Mouse (Mus musculus) liver (tissue): Measurements from ENCODE around the gene Cpeb3.
A peak's percentile ranks its signal among the peaks of the same experiment; 100 is the strongest.
"Not testable (repeated sequence)": the region's sequence is repeated elsewhere in the genome, so short reads cannot be mapped to it uniquely, and the experiment has no call there.

Experiments
- DNase-seq: peaks from one replicate; pipeline ENCODE4 v3.0.0-alpha.2; 2020; ENCODE audit warnings: mixed read lengths

Cpeb3 gene

GRCm38 (mm10) chr19:37208176-37208755 lies at the start of gene Cpeb3:
Gene Cpeb3 (minus strand): TSS chr19:37208601.
- DNase-seq, result peak; percentile 54

GRCm38 (mm10) chr19:37255321-37255720 lies 46.9 kb upstream of the Cpeb3 start:
- no peak for DNase-seq

DNA sequence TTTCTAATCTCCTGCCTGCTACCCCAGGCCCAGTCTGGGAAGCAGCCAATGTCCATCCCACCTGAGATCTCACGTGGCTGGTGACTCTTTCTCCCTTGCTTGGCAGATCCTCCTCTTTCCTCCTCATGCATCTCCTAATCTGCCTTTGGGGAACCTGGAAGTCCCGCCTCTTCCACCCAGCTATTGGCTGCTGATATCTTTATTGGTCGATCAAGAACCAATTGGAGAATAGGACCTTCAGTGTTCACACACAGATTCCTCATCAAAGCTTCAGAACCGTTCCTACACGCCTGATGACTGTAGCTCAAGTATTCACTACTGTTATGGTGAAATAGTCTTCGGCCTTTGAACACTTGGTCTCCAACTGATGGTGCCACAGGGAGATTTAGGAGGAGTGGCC lies 43.7 kb upstream of the Cpeb3 start:
- DNase-seq, result peak; percentile 41

GRCm38 (mm10) chr19:37248199-37248598 lies 39.8 kb upstream of the Cpeb3 start:
- DNase-seq, result no peak

DNA sequence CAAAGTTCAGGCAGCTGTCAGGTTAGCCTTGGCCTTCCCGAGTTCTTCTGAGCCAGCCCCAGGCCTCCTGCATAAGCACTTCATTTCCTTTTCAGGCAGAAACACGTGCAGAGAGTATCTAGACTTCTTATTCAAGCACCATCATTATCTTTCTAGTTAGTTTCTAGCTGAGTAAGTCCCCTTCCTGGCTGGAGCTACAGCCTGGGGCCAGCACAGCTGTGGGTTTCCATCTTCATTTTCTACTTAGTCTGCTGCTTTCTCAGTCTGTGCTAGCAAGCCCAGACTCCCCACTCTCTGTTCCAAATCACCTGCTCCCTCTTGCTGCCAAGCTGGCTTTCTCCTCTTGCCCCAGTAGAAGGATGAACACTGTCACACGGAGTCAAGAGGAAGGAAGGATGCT lies 38.5 kb upstream of the Cpeb3 start:
- no peak for DNase-seq

DNA sequence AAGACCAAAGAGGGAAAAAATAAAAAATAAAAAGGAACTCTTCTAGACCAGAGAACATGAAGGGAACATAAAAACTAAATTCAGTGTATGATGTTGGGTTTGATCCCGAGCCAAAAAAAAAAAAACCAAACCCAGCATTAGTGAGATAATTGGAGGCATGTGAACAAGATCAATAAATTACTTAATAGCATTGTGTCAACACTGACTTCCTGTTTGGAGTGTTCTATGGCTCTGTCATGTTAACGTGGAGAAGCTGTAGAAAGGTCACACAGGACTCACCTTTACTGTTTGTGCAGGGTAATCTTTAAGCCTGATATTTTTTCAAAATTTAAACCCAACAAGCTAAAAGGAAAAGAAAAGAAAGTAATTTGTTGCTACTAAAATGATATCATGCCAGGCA lies 34.3 kb upstream of the Cpeb3 start:
- DNase-seq, result no peak

- DNase-seq, result peak; percentile 48
Observed at GRCm38 (mm10) chr19:37241201-37241600, 32.8 kb upstream of the Cpeb3 start.

DNA sequence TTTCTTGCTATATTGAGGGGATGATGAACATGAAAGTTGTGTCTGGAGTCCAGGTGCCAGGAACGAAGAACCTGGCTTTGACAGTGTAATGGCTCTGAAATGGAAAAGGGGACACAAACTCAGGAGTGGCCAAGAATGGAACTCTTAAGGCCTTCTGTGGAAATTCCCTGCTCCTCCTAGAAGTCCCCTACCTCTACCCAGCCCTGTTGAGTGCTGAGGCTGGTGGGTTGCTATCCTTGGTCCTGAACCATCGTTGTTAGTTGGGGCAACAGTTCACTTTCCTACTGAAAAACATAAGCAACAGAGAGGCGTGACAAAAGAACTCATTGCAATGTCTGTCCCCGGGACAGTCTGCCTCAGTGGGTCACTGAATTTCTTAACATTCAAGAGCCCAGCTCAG lies 30.7 kb upstream of the Cpeb3 start:
- DNase-seq, result peak; percentile 71

DNA sequence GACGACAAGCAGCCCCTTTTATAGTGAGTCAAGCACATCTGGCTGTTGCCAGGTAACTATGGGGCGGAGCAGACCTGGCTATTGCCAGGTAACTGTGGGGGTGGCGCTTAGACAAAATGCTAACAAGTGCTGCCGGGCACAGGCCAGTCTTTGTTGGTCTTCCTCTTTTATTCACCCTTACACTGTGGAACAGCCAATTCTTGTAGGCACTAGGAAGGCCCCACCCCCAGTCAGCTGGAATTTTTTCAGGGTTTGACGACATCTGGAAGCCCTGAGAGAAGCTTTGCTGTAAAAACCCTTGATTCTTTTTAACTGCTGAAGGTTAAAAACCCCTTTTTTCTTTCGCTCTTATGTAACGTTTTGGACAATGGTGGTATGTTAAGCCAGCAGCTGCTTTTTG lies 30.2 kb upstream of the Cpeb3 start:
- DNase-seq, result peak; percentile 77

- DNase-seq, result peak; percentile 97
Observed at GRCm38 (mm10) chr19:37237712-37238437, 29.5 kb upstream of the Cpeb3 start.

- peak; percentile 83 for DNase-seq
Observed at GRCm38 (mm10) chr19:37237306-37237705, 28.9 kb upstream of the Cpeb3 start.

GRCm38 (mm10) chr19:37235818-37236217 lies 27.4 kb upstream of the Cpeb3 start:
- DNase-seq, result peak; percentile 38

- peak; percentile 75 for DNase-seq
Observed at GRCm38 (mm10) chr19:37233561-37234539, 25.4 kb upstream of the Cpeb3 start.

DNA sequence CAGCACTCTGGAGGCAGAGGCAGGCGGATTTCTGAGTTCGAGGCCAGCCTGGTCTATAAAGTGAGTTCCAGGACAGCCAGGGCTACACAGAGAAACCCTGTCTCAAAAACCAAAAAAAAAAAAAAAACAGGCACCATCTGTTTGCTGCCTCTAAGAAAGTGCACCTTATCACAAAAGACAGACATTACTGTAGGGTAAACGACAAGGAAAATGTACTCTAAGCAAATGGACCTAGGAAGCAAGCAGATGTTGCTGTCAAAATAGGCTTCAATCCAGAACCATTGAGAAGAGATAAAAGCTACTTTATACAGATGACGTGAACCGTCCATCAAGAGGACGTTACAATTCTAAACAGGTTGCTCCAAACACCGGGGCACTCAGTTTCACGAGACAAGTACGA lies 24.2 kb upstream of the Cpeb3 start:
- DNase-seq, result not testable (repeated sequence)

GRCm38 (mm10) chr19:37225197-37225862 lies 16.9 kb upstream of the Cpeb3 start:
- DNase-seq, result no peak

DNA sequence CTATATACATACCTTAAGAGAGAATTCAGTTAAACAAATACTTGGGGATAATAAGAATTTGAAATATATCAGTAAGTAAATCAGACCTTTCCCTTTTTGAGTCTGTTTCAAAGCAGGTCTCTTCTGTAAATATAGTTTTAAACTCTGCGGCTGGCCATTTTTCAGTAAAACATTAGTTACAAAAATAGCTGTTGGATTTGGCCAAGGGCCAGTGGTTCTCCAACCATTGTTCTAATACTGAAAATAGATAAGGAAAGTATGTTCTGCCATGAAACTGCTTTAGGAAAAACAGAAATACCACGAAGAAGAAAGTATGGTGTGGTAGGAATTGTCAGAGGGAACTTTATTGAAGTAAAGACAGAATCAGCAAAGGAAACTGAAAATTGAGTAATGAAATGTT lies 6.3 kb upstream of the Cpeb3 start:
- no peak for DNase-seq

GRCm38 (mm10) chr19:37211416-37211815 lies 3.0 kb upstream of the Cpeb3 start:
- no peak for DNase-seq

DNA sequence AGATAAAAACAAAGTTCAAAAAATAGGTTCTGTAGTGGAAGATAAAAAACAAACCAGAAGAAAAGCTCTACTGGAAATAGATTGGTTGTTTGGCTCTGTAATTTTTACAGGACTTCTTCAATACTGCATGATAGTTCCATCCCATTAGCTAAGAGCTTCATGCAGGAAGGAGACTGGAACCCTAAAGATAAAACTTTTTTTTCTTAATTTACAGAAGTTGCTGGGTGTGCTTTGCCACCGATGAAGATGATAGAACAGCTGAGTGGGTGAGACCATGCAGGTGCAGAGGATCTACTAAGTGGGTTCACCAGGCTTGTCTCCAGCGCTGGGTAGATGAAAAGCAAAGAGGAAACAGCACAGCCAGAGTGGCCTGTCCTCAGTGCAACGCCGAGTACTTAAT lies 2.1 kb upstream of the Cpeb3 start:
- DNase-seq, result no peak

DNA sequence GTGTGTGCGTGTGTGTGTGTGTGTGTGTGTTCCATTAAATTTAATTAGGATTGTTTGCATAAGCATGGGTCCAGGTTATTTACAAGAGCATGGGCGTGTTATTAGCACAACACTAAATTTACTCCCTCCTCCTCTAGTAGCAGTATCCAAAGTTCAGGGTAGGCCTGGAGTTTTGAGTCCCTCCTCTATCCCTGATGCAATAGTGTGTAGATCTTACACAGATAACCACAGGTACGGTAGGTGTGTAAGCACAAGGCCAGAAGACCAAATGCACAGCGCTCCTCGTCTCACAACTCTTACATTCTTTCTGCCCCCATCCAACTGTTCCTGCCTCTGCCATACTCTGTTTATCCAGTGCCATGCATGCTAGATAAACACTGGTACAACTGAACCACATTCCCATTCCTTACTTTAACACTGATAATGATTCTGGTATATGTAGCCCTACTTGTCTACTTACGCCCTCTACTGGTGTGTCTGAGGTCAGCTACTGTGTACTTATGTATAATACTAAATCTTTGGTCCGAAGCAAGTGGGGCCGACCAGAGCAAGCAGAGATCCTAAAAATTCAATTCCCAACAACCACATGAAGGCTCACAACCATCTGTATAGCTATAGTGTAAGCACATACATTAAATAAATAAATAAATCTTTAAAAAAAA lies 1.2 kb upstream of the Cpeb3 start:
- peak; percentile 46 for DNase-seq

- no peak for DNase-seq
Observed at GRCm38 (mm10) chr19:37208986-37209385, 585 bp upstream of the Cpeb3 start.

DNA sequence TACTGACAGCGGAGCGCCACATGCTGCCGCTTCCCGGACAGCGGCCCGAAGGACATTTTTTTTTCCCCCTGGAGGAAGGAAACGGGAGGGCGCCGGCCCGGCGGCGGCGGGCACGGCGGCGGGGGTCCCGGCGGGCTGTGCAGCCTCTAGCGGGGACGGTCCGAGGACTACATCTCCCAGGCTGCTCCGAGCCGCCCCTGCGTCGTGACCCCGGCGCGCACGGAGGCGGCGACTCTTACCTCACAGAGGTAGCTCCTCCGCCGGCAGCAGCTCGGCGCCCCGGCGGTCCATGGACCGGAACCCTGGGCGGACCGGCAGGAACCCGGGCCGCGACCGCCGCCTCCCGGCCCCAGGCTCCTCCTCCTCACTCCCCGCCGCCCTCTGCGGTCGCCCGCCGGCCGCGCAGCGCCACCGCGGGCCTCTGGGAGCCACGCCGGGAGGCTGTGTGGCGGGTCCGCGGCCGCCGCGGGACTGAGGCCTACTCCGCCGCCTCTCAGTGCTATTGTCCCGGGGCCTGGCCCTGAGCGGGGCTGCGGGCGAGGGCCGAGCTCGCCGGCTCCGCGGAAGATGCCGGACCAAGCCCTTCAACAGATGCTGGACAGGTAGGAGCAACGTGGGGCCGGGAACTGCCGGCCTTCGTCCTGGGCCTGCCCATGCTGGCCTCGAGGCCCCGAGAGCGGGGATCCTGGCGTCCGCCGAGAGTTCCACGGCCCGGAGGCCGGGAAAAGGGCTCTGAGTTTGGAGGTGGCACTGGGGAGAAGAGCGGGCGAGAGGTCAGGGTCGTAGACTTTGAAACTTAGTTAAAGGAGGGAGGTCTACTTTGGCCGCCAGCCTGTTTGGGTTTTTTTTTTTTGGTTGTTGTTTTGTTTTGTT lies 862 bp downstream of the Cpeb3 start, which contains the start of gene March5:
TSS of gene March5 (plus strand) at position 241 of the 873 bp plus-strand sequence.
- DNase-seq, result peak; percentile 93
